Mouse (Mus musculus): ENCODE data around the gene Gcnt2. TPM values are rescaled to one million over a fixed set of nuclear protein-coding genes. Genes with fewer than 3 reads are reported as not detected.
"Not testable (repeated sequence)": the region's sequence is repeated elsewhere in the genome, so short reads cannot be mapped to it uniquely, and the experiment has no call there.

Gene Gcnt2
- total RNA-seq, 1 experiment from 2014 or later, result 97.6 TPM

DNA sequence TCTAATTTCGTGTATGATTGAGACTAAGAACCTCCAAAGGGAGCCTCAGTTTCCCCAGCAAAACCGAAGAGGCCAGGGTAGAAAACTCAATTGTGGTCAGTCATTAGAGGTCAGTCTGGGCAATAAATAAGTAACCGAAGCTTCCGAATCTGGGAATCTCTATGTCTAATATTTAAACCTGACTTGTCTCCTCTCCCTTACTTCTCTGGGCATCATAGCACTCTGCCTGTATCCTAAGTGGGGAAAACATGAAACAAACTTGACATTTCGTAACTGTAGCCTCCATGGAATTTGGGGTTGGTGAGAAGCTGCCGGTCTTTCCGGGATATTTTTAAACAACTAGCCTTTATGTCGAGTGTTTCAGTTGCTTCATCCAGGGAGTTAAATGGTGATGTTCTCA lies 329 bp upstream of the Gcnt2 start:
- no peak for ATAC-seq (replicated peaks; ENCODE audit: insufficient number of reproducible peaks, low FRiP score, low TSS enrichment, poor library complexity, severe bottlenecking)

DNA sequence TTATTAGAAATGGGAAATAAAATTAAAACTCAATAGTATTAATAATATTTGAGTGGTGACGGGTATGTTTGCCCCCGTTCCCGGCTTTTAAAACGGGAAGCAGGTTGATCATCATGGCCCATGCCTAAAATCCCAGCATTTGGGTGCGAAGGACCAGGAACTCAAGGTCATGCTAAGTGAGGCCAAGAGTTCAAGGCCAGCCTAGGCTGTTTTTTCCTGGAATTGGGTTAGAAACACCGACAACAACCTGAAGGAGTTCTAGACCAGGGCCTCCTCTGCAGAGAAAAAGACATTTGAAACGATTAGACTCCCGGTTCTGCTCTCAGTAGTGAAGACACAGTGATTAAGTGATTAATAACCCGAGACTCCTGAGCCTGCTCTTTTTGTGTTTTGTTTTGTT lies 3.5 kb downstream of the Gcnt2 start:
- no peak for ATAC-seq (replicated peaks; ENCODE audit: insufficient number of reproducible peaks, low FRiP score, low TSS enrichment, poor library complexity, severe bottlenecking)

DNA sequence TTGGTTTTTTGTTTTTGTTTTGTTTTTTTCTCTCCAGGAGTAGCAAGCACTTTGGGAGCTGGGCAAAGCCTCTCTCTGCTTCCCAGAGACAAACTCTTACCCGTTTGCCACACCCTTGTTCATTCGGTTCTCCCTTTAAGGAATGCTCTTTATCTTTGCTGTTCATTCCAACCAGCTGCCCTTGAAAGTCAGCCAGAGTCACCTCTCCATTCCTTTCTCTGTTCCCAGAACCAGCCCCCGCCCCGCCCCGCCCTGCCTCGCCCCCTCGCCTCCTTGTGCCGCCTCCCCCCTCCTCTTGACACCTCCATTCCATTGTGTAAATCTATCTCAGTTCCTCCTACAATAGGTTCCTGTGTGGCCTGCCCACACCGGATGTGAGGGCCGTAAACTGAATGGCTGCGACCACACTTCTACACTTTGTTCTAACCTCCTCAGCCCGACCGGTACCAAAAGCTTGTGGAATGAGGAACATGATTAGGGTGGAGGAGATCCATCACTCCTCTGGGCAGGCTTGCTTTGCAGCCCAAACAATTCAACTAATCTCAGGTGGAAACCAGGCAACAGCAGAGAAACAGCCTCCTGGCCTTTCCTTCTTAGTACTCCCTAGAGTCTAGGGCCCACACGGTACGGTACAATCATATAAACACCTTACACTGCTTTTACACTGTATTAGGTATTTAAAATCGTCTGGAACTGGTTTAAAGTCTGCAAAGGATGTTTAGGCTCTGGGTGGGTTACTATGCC lies 9.5 kb downstream of the Gcnt2 start:
- peak; percentile 93 for ATAC-seq (replicated peaks; ENCODE audit: insufficient number of reproducible peaks, low FRiP score, low TSS enrichment, poor library complexity, severe bottlenecking)

DNA sequence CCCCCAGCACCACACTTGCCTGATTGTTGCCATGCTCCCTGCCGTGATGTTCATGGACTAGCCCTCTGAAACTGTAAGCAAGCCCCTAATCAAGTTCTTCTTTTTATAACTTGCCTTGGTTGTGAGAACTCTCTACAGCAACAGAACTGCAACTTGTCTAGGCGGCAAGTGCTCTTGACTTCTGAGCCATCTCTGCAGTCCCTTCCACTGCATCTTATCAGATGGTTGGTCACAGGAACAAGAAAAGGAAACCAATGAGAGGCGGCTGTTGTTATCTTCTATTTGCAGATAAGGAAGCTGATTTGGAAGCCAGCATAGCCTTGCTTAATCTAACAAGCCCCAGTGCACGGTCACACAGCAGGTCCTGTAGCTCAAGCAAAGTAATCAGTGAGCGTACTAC lies 14.5 kb downstream of the Gcnt2 start:
- ATAC-seq (replicated peaks; ENCODE audit: insufficient number of reproducible peaks, low FRiP score, low TSS enrichment, poor library complexity, severe bottlenecking), result no peak

DNA sequence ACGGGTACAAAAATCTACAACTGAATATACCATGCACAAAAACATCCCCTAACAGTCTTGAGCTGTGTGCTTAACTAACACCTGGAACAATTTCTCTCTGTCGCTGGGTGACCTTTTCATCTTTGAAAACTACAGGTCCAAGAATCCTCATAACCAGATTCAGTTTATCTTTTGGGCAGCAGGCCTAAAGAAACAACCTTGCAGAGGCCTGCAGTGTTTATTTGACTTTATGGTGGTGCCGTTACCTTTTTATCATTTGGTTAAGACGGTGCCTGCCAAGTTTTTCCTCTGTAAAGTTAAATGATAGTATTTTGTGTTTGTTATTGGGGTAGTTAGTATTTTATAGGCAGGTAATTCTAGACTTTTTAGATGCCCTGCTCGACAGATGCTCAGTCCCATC lies 15.9 kb downstream of the Gcnt2 start:
- no peak for ATAC-seq (replicated peaks; ENCODE audit: insufficient number of reproducible peaks, low FRiP score, low TSS enrichment, poor library complexity, severe bottlenecking)

DNA sequence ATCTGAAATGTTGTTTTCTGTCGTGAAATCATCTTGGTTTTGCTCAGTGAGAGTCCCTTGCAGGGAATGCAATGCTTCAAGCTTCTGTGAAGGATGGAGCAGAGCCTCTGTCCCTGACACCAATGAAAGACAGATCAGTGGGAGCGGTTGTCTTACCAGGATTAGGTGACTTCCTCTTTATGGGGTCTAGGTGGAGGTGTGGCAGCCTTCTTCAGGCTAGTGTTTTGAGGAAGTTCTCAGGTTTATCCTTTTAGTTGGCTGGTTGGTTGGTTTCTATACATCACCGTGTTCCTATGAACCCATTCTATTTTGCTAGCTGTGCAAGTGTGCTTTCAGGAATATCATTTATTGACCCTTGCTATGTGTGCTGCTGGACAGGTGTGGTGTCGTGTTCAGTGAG lies 18.0 kb downstream of the Gcnt2 start:
- ATAC-seq (replicated peaks; ENCODE audit: insufficient number of reproducible peaks, low FRiP score, low TSS enrichment, poor library complexity, severe bottlenecking), result no peak

DNA sequence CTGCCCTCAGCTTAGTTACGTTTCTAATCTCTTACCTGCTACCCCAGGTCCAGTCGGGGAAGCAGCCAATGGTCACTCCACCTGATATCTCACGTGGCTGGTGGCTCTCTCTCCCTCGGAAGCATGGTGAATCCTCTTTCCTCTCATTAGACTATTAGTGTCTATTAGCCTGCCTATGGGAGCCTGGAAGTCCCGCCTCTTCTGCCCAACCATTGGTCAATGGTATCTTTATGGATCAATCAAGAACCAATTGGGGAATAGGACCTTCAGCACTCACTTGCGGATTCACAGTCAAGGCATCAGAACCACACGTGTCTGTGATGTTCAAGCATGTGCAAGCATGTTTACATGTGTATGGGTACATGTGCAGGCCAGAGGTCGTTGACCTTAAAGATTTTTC lies 21.0 kb downstream of the Gcnt2 start:
- ATAC-seq (replicated peaks; ENCODE audit: insufficient number of reproducible peaks, low FRiP score, low TSS enrichment, poor library complexity, severe bottlenecking), result no peak

DNA sequence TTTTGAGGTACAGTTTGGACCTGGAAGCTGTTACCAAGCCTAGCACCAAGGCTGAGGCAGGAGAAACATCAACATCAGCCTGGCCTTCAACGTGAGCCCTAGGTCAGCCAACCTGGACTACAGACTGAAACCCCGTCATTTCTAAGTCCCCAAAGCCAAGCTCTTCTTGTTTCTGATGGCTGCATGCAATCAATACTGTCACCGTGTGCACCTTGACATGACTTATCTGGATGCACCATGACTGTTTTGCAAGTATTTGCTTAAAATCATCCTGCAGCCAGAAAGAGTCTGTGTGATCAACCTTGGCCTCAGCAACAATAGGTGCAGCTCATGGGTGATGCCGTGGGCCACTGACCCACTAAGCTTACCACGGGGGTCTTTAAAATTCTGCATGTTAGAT lies 23.1 kb downstream of the Gcnt2 start:
- no peak for ATAC-seq (replicated peaks; ENCODE audit: insufficient number of reproducible peaks, low FRiP score, low TSS enrichment, poor library complexity, severe bottlenecking)

DNA sequence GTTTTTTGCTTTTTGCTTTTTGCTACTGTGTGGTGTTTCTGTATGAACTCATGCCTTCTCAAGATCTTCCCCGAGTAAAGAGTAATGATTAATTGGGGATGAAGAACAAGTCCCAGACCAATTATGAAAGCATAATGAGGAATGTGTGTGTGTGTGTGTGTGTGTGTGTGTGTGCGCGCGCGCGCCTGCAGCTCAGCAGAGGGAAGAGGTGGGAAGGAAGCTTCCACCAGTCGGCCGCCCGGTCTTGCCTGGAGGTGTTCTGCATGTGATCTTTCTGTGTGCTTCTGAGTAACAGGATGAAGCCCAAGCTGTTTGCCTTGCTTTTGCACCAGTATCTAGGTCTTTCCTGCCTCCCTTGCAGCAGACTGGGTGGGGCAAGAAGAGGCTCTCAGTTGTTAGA lies 24.3 kb downstream of the Gcnt2 start:
- ATAC-seq (replicated peaks; ENCODE audit: insufficient number of reproducible peaks, low FRiP score, low TSS enrichment, poor library complexity, severe bottlenecking), result no peak

DNA sequence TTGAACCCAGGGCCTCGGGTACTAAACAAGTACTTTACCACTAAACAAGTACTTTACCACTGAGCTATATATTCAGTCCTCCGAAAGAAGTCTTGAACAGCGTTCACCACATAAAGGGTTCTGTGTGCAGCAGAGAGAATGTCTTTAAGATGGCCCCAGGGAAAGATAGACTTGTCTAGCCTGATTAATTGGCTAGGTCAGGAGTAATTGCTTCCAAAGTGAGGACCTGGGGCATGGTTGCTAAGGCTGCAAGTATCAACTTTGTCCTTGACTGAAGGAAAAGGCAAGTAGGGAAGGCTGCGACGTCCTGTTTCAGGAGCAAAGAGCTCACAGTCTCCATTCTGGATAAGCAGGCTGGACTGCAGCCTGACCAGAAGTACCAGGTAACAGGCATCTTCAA lies 25.3 kb downstream of the Gcnt2 start:
- no peak for ATAC-seq (replicated peaks; ENCODE audit: insufficient number of reproducible peaks, low FRiP score, low TSS enrichment, poor library complexity, severe bottlenecking)

DNA sequence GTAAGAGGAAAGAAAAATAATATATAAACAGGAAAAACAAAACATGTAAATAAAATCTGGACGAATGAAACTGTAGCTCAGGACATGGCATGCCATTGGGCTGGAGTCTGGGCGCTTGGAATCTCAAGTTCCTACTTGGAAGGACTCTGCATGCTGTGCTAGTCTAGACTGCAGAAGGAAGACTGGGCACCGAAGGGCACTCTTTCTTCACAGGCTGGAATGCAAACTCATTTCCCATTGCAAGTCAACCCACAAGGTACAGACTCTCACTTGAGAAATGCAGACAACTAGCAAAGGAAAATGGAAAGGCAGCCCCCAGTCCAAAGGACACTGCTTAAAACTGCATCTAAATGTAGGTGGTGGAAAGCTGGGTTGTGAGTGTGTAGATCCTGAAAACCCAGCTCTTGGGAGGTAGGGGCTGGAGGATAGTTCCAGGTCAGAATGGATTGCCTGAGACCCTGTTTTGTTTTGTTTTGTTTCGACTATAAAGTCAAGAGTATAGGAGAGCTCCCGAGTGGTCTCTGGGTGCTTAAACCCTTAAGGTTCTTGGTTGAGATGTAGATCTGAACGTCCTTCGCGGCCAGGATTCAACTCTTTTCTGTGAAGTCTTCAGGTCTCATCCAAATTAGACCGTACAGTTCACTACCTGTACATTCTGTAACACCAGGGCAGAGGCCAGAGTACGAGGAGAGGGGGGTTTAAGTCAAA lies 26.5 kb downstream of the Gcnt2 start:
- ATAC-seq (replicated peaks; ENCODE audit: insufficient number of reproducible peaks, low FRiP score, low TSS enrichment, poor library complexity, severe bottlenecking), result no peak

DNA sequence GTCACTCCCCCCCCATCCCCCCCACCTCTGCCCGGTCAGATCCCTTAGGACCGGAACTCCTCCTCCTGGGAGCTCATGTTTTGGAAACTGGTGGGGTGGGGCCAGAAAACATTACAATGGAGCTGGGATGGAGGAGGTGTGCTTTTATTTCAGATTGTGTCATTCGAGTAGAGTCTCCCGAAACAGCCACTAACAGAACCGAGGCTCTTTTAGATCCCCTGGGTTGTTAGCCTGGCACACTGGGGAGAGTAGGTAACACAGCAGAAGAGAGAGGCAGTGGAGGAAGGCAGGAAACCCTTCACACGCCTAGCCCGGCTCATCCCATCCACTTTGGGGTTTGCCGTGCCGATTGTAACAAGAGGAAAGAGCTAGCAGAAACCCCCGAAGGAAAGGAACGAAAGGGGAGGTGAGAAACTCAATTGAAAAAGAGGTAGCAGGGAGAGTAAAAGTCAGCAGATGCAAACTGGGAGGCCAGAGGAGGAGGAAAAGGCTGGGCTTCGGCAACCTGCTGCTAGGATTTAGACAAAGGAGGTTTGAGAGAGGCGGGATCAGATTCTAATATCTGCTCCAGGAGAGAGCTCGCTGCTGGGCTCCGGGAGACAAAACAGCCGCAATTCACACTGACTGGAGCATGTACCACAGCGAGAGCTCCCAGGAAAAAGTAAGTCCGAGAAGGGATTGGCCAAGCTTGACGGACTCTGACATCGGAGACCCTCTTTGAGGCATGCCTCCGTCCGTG lies 27.3 kb downstream of the Gcnt2 start:
- ATAC-seq (replicated peaks; ENCODE audit: insufficient number of reproducible peaks, low FRiP score, low TSS enrichment, poor library complexity, severe bottlenecking), result no peak

DNA sequence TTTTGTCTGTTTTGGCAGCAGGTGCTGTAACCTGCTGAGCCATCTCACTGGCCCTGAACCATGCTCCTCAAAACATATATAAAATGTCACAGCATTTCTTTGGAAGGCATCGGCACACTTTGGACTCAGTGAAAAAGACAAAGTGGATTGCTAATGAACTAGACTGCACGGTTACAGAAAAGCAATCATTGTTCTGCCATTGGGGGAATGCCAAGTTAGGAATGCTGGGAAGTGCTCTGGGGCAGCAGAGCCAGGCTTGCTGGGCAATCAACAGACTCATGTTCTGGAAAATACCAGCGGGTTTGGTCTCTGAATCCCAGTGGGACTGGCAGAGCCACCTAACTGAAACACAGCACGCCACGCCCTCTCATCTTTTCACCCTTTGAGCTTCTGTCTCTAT lies 31.0 kb downstream of the Gcnt2 start:
- no peak for ATAC-seq (replicated peaks; ENCODE audit: insufficient number of reproducible peaks, low FRiP score, low TSS enrichment, poor library complexity, severe bottlenecking)

DNA sequence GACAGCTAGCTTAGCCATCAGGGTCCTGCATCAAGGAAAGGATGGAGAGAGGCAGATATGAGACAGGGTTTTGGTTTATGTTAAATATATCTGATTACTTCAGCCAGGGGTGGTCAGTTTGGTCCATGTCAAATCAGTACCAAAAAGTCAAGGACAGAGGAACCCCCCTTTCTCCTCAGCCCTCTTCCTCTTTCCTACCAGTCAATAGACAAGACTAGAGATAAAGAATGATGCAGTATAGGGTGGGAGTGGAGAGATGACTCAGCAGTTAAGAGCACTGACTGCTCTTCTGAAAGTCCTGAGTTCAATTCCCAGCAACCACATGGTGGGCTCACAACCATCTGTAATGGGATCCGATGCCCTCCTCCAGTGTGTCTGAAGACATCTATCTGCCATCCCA lies 31.8 kb downstream of the Gcnt2 start:
- not testable (repeated sequence) for ATAC-seq (replicated peaks; ENCODE audit: insufficient number of reproducible peaks, low FRiP score, low TSS enrichment, poor library complexity, severe bottlenecking)

DNA sequence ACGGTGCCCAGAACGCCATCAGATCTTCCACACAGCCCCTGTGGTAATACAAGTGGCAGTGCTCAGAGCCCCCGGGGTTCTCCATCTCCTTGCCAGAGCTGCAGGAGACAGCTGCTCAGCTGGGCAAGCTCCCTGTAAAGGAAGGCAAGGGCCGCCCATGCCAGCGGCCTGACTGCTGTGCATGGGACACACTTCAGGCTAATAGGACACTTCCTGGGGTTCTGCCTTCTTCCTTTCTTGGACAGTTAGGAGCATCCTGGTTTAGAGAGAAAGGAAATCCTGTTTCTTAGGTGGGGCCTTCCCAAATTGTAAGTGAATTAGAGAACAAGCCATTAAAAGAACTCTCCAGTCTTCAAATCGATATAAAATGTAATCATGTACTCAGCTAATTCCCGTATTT lies 32.5 kb downstream of the Gcnt2 start:
- ATAC-seq (replicated peaks; ENCODE audit: insufficient number of reproducible peaks, low FRiP score, low TSS enrichment, poor library complexity, severe bottlenecking), result no peak

DNA sequence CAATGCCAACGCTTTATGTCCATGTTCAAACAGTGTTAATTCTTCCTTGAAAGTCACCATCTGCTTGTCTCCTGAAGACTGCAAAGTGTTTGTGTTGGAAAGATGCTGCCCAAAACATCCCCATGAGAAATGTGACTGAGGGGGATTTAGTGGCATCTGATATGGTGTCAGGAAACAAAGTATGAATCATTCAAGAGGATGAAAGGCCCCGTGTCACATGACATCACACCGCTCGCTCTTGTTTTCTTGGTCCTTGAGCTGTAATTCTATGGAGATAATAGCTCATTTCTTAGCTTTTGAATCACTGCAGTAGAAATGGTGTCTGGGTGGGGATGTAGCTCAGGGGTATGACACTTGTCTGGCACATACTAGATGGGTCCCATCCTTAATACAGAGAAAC lies 33.0 kb downstream of the Gcnt2 start:
- no peak for ATAC-seq (replicated peaks; ENCODE audit: insufficient number of reproducible peaks, low FRiP score, low TSS enrichment, poor library complexity, severe bottlenecking)

DNA sequence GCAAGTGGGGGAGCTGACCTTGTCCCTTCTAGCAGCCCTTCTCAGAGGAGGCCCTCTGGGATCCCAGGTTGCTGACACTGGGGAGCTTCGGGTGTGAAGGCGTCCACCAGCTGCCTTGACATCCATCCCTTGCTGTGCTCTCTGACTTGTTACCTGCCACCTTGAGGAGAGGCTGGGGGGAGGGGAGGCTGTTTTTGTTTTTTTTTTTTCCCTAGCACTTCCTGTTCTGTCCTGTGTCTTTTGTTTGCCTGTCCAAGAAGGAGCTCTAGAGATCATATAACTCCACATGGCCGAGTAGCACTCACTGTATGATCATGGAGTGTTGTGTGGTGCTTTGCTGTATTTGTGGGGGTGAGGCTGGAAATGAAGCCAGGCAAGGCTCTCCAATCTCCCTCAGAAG lies 34.0 kb downstream of the Gcnt2 start:
- no peak for ATAC-seq (replicated peaks; ENCODE audit: insufficient number of reproducible peaks, low FRiP score, low TSS enrichment, poor library complexity, severe bottlenecking)

DNA sequence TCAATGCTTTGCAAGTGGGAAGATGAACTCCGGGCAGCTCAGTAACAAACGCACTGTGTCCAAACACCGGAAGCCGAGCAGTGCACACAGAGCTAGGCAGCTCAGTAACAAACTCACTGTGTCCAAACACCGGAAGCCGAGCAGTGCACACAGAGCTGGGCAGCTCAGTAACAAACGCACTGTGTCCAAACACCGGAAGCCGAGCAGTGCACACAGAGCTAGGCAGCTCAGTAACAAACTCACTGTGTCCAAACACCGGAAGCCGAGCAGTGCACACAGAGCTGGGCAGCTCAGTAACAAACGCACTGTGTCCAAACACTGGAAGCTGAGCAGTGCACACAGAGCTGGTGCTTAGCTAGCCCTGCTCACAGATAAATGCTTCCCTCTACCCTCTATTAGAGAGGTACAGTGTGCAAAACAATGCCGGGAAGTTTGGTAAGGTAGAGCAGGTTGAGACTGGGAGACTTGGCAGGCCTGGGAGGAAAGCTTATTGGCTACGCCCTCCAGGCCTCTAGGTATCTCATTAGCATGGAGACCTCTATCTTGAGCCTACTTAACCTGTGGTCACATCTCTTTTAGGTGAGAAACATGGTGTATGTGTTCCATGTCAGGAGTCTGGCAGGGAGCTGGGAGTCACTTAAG lies 38.6 kb downstream of the Gcnt2 start:
- ATAC-seq (replicated peaks; ENCODE audit: insufficient number of reproducible peaks, low FRiP score, low TSS enrichment, poor library complexity, severe bottlenecking), result peak; percentile 78

DNA sequence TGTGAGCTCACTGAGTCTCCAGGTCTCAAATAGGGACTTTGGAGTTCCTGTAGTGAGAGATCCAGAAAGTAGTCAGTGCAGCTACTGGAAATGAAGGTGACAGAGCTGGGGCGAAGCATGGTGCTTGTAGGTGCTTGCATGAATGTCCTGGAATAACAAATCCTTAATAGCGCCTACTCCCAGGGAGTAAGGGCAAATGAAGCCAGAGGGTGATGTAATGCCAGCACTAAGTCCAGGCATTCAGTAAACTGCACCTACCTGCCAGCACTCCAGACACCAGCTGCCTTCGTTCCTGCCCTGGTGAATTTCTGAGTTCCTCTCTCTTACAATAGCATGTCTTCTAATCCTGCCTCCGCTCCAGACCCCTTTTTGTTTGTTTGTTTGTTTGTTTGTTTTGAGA lies 39.1 kb downstream of the Gcnt2 start:
- ATAC-seq (replicated peaks; ENCODE audit: insufficient number of reproducible peaks, low FRiP score, low TSS enrichment, poor library complexity, severe bottlenecking), result no peak

All from monocyte, adult 5-6 weeks (primary cell).